Mouse (Mus musculus) small intestine, adult 2 months (tissue): ENCODE results near the gene Tent5c. TPM values are rescaled to one million over a fixed set of nuclear protein-coding genes. Genes with fewer than 3 reads are reported as not detected.

Source experiments
- H3K27ac ChIP-seq: fragments of 200-500 bp; 2 replicates; pipeline ENCODE4 v1.5.1; 2012; ENCODE audit warnings: low read depth, low read length, control low read depth, inconsistent platforms; ENCODE audit not compliant: insufficient read depth
- H3K27me3 ChIP-seq: fragments of 200-500 bp; 2 replicates; pipeline ENCODE4 v1.6.1; 2012; ENCODE audit warnings: mild to moderate bottlenecking, moderate library complexity, low read length, inconsistent platforms; ENCODE audit not compliant: control insufficient read depth, insufficient read depth
- H3K36me3 ChIP-seq: fragments of 200-500 bp; 2 replicates; pipeline ENCODE4 v1.6.1; 2012; ENCODE audit warnings: mild to moderate bottlenecking, low read length, control low read depth, inconsistent platforms; ENCODE audit not compliant: control insufficient read depth, insufficient read depth
- H3K4me1 ChIP-seq: fragments of 200-500 bp; 2 replicates; pipeline ENCODE4 v1.6.1; 2012; ENCODE audit warnings: low read length, inconsistent platforms, mixed read lengths; ENCODE audit not compliant: control insufficient read depth, insufficient read depth, insufficient read length
- H3K4me3 ChIP-seq: fragments of 200-500 bp; 2 replicates; pipeline ENCODE4 v1.5.1; 2012; ENCODE audit warnings: low read depth, mild to moderate bottlenecking, control low read depth, inconsistent platforms, low read length, moderate library complexity
- CTCF ChIP-seq: fragments of 200-500 bp; IDR thresholded peaks from 2 replicates; pipeline ENCODE4 v1.5.1; 2012; ENCODE audit warnings: low read depth, mild to moderate bottlenecking, control low read depth, inconsistent platforms, low read length, moderate library complexity, mixed read lengths; ENCODE audit not compliant: insufficient replicate concordance, insufficient read length; ENCODE audit errors: extremely low read depth
- POLR2A ChIP-seq: fragments of 200-500 bp; IDR thresholded peaks from 2 replicates; pipeline ENCODE4 v1.6.1; 2012; ENCODE audit warnings: low read depth, mild to moderate bottlenecking, control low read depth, inconsistent platforms, low read length, moderate library complexity
- WGBS: fragments of 180-500 bp; shearing (Covaris S2); methylation state at CpG from one replicate; pipeline ENCODE4 v1.1.7; 2018; 5-methylcytosine and 5-hydroxymethylcytosine counted together
- polyA plus RNA-seq: library from polyadenylated mRNA; depleted of rRNA; stranded (reverse); fragments of >200 nt; gene quantifications from 2 replicates; pipeline ENCODE4 v1.2.3, GENCODE M21; 2012

The Tent5c gene
- polyA plus RNA-seq, 1 experiment = 10.3 TPM

DNA sequence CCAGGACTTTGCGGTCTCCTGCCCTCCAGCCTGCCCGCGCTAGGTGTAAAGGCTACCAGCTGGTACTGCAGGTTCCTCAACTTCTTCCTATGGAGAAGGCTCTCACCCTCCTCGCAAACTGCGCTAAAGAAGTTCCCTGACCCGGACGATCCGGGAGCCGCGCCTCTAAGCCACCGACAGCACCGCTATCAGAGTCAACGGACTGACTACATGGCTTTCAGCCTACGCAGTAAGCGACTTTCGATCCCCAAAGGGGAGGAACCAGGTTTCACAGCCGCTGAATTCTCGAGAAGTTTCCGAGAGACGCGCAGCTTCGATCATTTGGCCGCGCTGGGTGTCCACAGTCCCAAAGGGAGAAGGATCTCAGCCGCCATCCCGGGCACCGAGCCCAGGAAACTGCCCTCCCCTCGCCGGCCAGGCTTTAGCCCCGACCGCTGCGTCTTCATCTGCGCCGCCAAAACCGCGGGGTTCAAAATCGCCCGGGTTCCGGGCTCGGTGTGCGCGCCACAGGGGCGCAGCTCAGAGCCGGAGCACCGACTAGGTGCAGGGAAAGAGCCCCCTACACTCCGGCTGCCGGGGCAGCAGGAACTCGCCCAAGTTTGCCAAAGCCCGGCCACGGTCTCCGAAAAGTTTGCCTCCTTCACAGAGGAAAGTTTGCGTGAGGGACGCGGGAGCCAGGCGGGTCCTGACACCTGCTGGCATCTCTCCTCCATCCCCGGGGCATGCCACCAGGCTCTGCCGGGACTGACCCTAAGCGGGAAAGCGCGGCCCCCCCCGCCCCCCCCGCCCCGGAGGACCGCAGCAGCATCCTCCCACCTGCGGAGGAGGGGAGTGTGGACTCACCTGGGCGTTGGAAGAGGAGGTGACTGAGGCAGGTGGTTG lies 632 bp downstream of the Tent5c start:
- H3K36me3 ChIP-seq = no peaks in the 10 kb centered on the region
- no peaks in the 10 kb centered on the region for H3K27me3 ChIP-seq
- under 1% methylated on average over 64 of the region's 66 CpGs for WGBS
- H3K4me3 ChIP-seq = peak overlapping the region; percentile 89
- H3K4me1 ChIP-seq = peaks cover 4% of the 10 kb centered on the region; the same call in 1 of the 2 replicates
- TF ChIP-seq CTCF = no peak
- peak overlapping the region; percentile 30 for H3K27ac ChIP-seq

DNA sequence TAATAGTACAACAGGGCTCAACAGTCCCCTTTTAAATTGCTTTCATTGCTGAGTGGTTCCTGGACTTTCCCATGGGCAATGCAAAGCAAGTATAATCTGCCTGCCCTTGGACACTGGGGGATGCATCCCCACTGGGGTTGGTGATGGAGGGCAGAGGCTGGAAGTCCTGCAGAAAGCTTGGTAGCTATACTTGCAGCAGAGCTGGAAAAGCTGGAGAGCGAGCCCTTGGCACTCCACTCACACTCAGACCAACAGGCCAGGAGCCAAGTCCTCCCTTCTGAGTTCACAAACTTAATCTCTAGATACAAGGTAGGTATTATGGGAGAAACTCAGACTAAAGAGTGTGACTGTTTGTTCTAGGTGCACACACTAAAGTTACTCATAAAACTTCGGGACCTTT lies 2.1 kb downstream of the Tent5c start:
- Histone ChIP-seq H3K27ac (peak overlapping the region; percentile 44; the same call in 1 of the 2 replicates), H3K4me3 (peak overlapping the region; percentile 55), H3K4me1 (peaks cover 4% of the 10 kb centered on the region; the same call in 1 of the 2 replicates), H3K27me3 (no peaks in the 10 kb centered on the region), H3K36me3 (no peaks in the 10 kb centered on the region)
- TF ChIP-seq POLR2A = no peak
- 59% methylated on average over 2 of the region's 2 CpGs for WGBS

DNA sequence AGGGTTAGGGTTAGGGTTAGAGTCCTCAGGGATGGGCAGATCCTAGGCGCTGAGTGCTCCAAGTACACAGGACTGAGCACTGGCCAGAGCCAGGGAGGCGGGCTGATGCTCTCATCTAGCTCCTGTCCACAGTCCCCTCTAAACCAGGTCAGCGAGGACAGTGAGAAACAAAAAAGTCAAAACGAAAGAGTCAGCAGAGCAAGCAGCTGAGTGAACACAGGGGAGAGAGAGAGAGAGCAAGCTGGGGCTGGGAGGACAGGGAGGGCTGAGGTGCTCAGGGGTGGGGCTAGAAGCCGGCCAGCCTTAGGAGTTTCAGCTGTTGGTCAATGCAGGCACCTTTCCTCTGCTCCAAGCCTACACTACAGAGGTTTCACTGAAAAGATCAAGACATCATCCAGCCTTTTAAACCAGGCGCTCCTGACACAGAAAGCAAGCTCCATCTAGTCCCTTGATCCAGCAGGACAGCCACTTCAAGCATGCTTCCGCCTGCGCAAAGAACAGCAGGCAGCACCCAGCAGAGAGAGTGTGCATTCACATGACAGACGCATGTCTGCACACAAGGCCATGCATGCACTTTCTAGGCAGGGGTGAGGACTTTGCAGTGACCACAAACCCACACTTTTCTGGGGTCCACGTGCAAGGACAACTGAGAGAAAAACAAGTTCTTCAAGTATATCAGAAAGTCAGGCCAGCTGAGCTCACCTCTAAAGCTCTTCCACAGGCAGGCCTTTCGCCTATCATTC lies 3.6 kb downstream of the Tent5c start:
- H3K27ac ChIP-seq = peak overlapping the region; percentile 59
- TF ChIP-seq POLR2A (no peak), CTCF (no peak)
- WGBS = 68% methylated on average over 11 of the region's 11 CpGs
- H3K4me3 ChIP-seq = peak overlapping the region; percentile 46
- no peaks in the 10 kb centered on the region for H3K36me3 ChIP-seq
- H3K27me3 ChIP-seq = no peaks in the 10 kb centered on the region
- peaks cover 4% of the 10 kb centered on the region; the same call in 1 of the 2 replicates for H3K4me1 ChIP-seq

DNA sequence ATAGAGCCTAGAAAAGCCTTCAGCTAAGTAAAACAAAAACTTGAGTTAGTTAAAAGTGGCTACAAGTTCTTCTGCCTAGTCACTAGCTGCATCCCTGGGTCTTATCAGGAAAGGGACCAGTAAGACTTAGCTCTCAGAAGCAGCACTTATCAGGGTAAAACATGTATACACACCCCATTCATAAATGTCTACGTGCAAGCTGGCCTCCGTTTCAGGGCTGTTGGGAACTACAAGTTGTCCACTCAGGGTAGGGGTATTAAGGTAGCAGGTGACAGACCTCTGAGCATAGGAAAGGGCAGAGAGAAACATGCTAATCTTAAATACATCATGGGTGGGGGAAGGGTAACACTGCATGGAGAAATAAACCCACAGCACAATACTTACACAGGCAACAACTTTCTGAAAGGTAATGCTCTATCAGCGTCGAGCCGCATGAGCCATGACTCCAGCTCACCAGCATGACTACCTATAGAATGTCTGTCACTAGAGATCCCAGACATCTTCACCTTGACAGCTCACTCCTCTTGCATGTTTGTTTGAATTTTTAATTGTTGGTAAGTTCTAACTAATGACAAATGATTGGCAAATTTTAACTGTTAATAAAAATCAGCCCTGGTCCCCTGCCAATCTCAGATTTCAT lies 6.0 kb downstream of the Tent5c start:
- WGBS = 76% methylated on average over 5 of the region's 5 CpGs
- Histone ChIP-seq H3K27me3 (no peaks in the 10 kb centered on the region), H3K4me3 (no peak overlapping the region), H3K27ac (peak overlapping the region; percentile 40; the same call in 1 of the 2 replicates), H3K4me1 (no peaks in the 10 kb centered on the region), H3K36me3 (no peaks in the 10 kb centered on the region)
- TF ChIP-seq POLR2A = no peak
- no peak for TF ChIP-seq CTCF

DNA sequence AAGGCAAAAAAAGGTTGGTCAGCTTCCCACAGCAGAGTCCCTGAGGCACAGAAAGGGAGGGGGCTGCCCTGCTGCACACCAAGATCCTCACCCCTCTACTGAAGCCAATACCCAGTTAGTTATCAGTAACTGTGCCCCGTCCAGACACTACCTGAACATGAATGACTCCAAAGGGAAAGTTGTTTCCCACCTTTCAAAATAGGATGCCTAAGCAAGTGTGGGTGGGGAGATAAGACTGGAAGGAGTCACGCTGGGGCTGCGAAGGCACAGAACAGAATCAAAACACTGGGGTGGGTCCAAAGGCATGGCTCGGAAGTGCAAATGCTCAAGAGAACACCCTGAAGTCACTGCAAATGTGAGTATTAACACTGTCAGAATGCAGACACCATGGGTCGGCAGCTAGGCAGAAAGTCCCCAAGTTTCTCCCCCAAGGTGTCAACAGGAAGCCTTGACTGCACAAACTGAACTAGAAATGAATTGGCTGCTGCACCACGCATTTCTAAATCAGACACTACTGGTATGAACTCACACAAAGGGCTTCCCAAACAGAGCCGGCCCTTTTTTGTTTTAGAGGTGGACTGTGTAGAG lies 6.7 kb downstream of the Tent5c start:
- no peaks in the 10 kb centered on the region for H3K4me1 ChIP-seq
- H3K27ac ChIP-seq = peak overlapping the region; percentile 40
- no peak for TF ChIP-seq CTCF
- no peak for TF ChIP-seq POLR2A
- H3K36me3 ChIP-seq = no peaks in the 10 kb centered on the region
- no peaks in the 10 kb centered on the region for H3K27me3 ChIP-seq
- WGBS = 63% methylated on average over 7 of the region's 7 CpGs
- no peak overlapping the region for H3K4me3 ChIP-seq

DNA sequence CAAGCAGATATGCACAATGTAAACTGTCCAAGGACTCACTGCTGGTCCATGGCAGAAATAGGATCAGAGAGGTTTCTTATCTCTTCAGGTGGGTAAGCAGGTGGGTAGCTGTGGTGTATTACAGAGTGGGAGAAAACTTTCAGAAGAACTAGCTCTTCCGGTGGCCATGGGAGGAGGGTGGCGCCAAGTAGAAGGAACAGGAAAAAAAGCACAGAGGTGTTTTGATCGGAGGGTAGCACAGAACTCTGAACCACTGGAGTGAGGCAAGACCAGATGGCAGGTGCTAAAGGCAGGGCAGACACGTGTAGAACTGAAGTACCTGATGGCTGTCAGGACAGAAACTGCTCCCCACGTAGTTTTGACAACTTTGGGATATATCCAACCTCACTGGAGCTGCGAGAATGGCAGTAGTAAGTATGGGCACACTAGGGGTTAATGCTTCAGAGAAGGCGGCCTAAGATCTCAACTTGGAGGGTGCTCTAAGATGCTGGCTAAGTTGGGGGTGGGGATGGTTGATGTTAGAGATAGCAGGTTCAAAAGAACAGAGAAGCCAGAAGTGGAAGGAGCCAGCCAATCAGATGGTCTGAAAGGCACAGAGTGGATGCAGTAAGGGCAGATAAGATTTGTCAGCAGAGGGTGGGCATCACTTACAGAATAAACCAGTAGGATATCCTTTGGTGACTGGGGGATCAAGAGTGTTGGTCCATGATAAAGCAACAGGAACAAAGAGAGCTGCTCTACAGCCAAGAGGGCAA lies 8.7 kb downstream of the Tent5c start:
- Histone ChIP-seq H3K4me1 (no peaks in the 10 kb centered on the region), H3K36me3 (no peaks in the 10 kb centered on the region), H3K27ac (no peak overlapping the region; the same call in 1 of the 2 replicates), H3K27me3 (no peaks in the 10 kb centered on the region), H3K4me3 (no peak overlapping the region)
- no peak for TF ChIP-seq CTCF
- no peak for TF ChIP-seq POLR2A
- 70% methylated on average over 7 of the region's 7 CpGs for WGBS

DNA sequence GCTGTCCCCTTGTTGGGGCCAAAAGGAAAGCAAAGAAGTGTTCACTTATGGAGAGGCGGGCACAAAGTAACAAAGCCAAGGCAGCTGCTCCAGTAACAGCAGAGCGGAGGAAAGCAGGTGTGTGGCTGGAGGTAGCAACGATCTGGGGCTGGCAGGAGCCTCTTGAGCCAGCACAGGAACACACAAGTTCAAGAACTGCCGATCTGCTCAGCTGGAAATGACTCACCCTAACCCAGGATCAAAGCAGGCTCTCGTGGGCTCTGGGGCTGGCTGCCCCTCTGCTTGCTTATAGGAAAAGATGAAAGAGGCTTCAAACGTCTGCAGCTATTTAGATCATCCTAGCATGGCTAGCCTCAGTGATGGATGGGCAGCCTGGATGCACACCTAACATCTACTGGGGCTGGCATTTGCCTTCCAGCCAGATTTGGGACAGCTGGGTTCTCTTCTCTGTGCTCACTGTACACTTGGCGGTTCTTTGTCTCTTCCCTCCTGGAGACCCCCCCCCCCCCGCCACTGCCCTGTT lies 14.1 kb downstream of the Tent5c start:
- no peak overlapping the region for H3K27ac ChIP-seq
- H3K4me3 ChIP-seq = no peak overlapping the region
- H3K36me3 ChIP-seq = peaks cover 5% of the 10 kb centered on the region
- 52% methylated on average over 8 of the region's 8 CpGs for WGBS
- no peak for TF ChIP-seq CTCF
- no peak for TF ChIP-seq POLR2A
- H3K27me3 ChIP-seq = no peaks in the 10 kb centered on the region
- no peaks in the 10 kb centered on the region for H3K4me1 ChIP-seq
